8 mouse cellular contexts compared by ENCODE assay signal in the genomic region with DNA sequence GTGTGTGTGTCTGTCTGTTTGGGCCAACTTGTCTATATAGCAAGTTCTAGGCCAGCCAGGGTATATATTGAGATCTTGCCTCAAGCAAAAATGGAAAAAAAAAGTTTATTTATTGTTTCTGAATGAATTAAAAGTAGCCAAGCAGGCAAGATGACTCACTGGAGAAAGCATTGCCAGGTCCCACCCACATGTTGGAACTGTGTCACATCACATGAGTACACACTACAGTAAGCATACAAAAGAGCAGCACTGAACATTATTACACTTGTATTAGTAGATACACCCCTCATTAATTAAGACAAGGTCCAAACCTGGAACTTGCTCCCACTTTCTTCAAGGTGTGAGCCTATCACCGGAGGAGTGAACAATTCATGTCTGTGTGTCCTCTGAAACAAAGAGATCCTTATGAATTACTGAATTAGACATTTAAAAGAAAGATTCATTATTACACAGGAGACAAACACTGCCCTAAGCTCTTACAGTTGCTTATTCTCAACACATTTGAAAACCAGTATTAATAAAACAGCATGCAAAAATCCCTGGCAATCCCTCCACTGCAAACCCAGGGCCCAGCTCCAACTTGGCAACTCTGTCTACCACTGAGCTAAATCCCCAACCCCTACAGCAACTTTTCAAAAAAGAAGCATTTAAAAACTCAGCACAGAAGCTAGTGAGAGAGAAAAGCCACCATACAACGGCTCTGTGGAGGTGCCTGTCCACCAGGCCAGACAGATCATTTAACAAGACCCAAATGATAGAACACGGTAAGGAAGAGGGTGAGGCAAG. TPM values are rescaled to one million over a fixed set of nuclear protein-coding genes. Genes with fewer than 3 reads are reported as not detected.
DNase-seq lines count a peak whose midpoint lies in the region; ATAC-seq and TF ChIP-seq lines count a peak whose summit lies in the region.

No protein-coding gene starts in this region.

- ATAC-seq in frontal cortex, adult (ENCODE audit: low TSS enrichment) = peak; percentile 41; the same call in 1 of the 2 replicates

- no peak for TF ChIP-seq POLR2A in brain, embryonic 14.5 days (IDR thresholded peaks at IDR 0.05; ENCODE audit: borderline replicate concordance, extremely low read depth, insufficient read depth, insufficient read length, poor library complexity, severe bottlenecking)

- no peak for TF ChIP-seq CTCF in brain, embryonic 14.5 days (IDR thresholded peaks at IDR 0.05; ENCODE audit: borderline replicate concordance, extremely low read depth, insufficient read depth, insufficient read length)

- no peak for DNase-seq in frontal cortex, postnatal 25 days (ENCODE audit: low spot score in 2 of 2)
- peak; percentile 49 for DNase-seq in brain, embryonic 14.5 days (ENCODE audit: low read depth)
- DNase-seq in heart, postnatal 25 days (ENCODE audit: low spot score) = peak; percentile 44
- DNase-seq in ovary, postnatal 36 days (ENCODE audit: low spot score) = peak; percentile 31
- DNase-seq in kidney, adult 11 months = no peak
- no peak for DNase-seq in cerebellum, postnatal 36 days
- DNase-seq in cerebellum, adult 9-11 months = no peak

- intact Hi-C loops in heart, postnatal 25 days (cut with DNase I) = no loop called here

RNA-seq across cellular contexts. Expression of gene Gm49384, which starts 11.1 kb away (rescaled TPM):
- polyA plus RNA-seq in brain, embryonic 14.5 days (2012; rRNA removed) = 5.1 and 5.5 TPM in 2 replicates
- 1 to 10 TPM; 2.3 to 3.7 TPM for total RNA-seq in heart, postnatal 25 days (2021)

RNA-seq across cellular contexts. Expression of gene Pole2, which starts 12.8 kb away (rescaled TPM):
- polyA plus RNA-seq in brain, embryonic 14.5 days (2012; rRNA removed) = 7.8 and 14.5 TPM in 2 replicates
- total RNA-seq in heart, postnatal 25 days (2021) = 1 to 10 TPM in 1 of 2 experiments, under 1 TPM in 1; 0.98 to 1.2 TPM

RNA-seq across cellular contexts. Expression of gene Dnaaf2, which starts 17.0 kb away (rescaled TPM):
- 4.6 and 5.7 TPM in 2 replicates for polyA plus RNA-seq in brain, embryonic 14.5 days (2012; rRNA removed)
- total RNA-seq in heart, postnatal 25 days (2021) = under 1 TPM; 0.34 to 0.56 TPM

RNA-seq across cellular contexts. Expression of gene Gm49383, which starts 18.3 kb away (rescaled TPM):
- 4.1 and 5.7 TPM in 2 replicates for polyA plus RNA-seq in brain, embryonic 14.5 days (2012; rRNA removed)
- total RNA-seq in heart, postnatal 25 days (2021) = 1 to 10 TPM; 2.6 to 4.5 TPM

RNA-seq across cellular contexts. Expression of gene Klhdc1, which starts 25.8 kb away (rescaled TPM):
- 4.9 and 5.3 TPM in 2 replicates for polyA plus RNA-seq in brain, embryonic 14.5 days (2012; rRNA removed)
- total RNA-seq in heart, postnatal 25 days (2021) = 10 to 100 TPM; 26.5 to 28.7 TPM

Comparison
In these comparisons a context has a peak if more than half of its experiments do, and no peak if none do; other contexts are left out.
1. DNase-seq: peak in brain, embryonic 14.5 days (single experiment), heart, postnatal 25 days (single experiment) and ovary, postnatal 36 days (single experiment); none in frontal cortex, postnatal 25 days (0 of 2), kidney, adult 11 months (single experiment), cerebellum, postnatal 36 days (0 of 2) and cerebellum, adult 9-11 months (single experiment).